Mouse (Mus musculus) cerebellum, postnatal 10 days (tissue): ENCODE results near the gene Taco1.

Experiments
- DNase-seq, 2 experiments: peaks; one replicate each; pipeline ENCODE4 v3.0.0; 2021; ENCODE audit warnings: mixed read lengths in 2 of 2

The Taco1 gene

GRCm38 (mm10) chr11:106065073-106065922, 563 bp upstream of the Taco1 start:
- no peak for DNase-seq

- peak; percentile 68 to 79 for DNase-seq
These were observed 755 bp downstream of the Taco1 start for GRCm38 (mm10) chr11:106066616-106067015.

- DNase-seq, result no peak
These were observed 7.9 kb downstream of the Taco1 start for GRCm38 (mm10) chr11:106073774-106074173.

GRCm38 (mm10) chr11:106076321-106076720, 10.5 kb downstream of the Taco1 start:
- peak; percentile 86 to 89 for DNase-seq

- peak; percentile 99 for DNase-seq
These were observed 18.1 kb downstream of the Taco1 start, which contains the start of gene Map3k3 for GRCm38 (mm10) chr11:106083708-106084701. TSS of gene Map3k3 (plus strand) at chr11:106084613.

GRCm38 (mm10) chr11:106084911-106085561, 19.2 kb downstream of the Taco1 start:
- peak; percentile 86 to 87 for DNase-seq

GRCm38 (mm10) chr11:106098223-106098622, 32.4 kb downstream of the Taco1 start:
- no peak for DNase-seq

- DNase-seq, result no peak
These were observed 37.0 kb downstream of the Taco1 start for GRCm38 (mm10) chr11:106102866-106103265.

GRCm38 (mm10) chr11:106106047-106106587, 40.3 kb downstream of the Taco1 start:
- DNase-seq, result no peak

- DNase-seq, result no peak
These were observed 45.8 kb downstream of the Taco1 start for GRCm38 (mm10) chr11:106111688-106112087.

GRCm38 (mm10) chr11:106122221-106122620, 56.4 kb downstream of the Taco1 start:
- DNase-seq, result no peak

GRCm38 (mm10) chr11:106122736-106123135, 56.9 kb downstream of the Taco1 start:
- DNase-seq, result no peak
